Mouse (Mus musculus): ENCODE data around the gene Bcl2l11.

DNA sequence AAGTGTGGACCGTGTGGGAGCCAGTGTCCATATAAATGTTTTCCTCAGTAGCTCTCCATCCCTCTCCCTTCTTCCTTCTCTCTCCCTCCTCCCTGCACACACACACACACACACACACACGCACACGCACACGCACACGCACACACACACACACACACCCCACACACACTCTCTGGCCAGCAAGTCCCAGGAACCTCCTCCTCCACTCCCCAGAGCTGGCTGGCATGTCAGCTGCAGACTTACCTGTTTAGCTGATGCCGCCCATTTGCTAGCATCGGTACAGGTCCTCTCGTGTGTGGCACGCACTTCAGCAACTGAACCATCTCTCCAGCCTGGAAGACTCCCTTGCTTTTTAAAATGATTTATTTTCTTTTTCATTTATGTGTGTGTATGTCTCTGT lies 6.9 kb upstream of the Bcl2l11 start:
- no peak for TF ChIP-seq CTCF (IDR thresholded peaks at IDR 0.05; ENCODE audit: borderline replicate concordance, insufficient read depth, low read depth, low read length)
- no peak for TF ChIP-seq POLR2A (IDR thresholded peaks at IDR 0.05; ENCODE audit: borderline replicate concordance, insufficient read depth, low read length)
